Mouse (Mus musculus): Measurements from ENCODE around the gene Gstm7. TPM values are rescaled to one million over a fixed set of nuclear protein-coding genes. Genes with fewer than 3 reads are reported as not detected.
"Not testable (repeated sequence)": the region's sequence is repeated elsewhere in the genome, so short reads cannot be mapped to it uniquely, and the experiment has no call there.

The Gstm7 gene
- total RNA-seq, 1 experiment: 1.6 TPM

GRCm38 (mm10) chr3:107965592-107965991, 34.0 kb upstream of the Gstm7 start:
- Histone ChIP-seq H3K27ac (ENCODE audit: insufficient read depth, low read depth, low read length, poor library complexity, severe bottlenecking) (no peak overlapping the region), H3K9ac (ENCODE audit: insufficient read depth, low read depth, low read length, poor library complexity, severe bottlenecking) (no peak overlapping the region), H3K4me1 (ENCODE audit: control insufficient read depth in 2 of 2, insufficient read depth in 2 of 2, low read length in 2 of 2, poor library complexity in 1 of 2) (peaks cover 9 to 32% of the 10 kb centered on the region in 2 experiments), H3K4me3 (ENCODE audit: insufficient read depth in 1 of 2, low read depth in 1 of 2, low read length in 2 of 2, poor library complexity in 1 of 2, severe bottlenecking in 1 of 2) (no peak overlapping the region), H3K36me3 (ENCODE audit: control insufficient read depth, insufficient read depth, low read length, poor library complexity, severe bottlenecking) (no peaks in the 10 kb centered on the region), H3K9me3 (ENCODE audit: control insufficient read depth, insufficient read depth, low read depth, low read length) (no peaks in the 10 kb centered on the region)
- no peak for DNase-seq (ENCODE audit: low read depth, low spot score)
- TF ChIP-seq ZC3H11A (IDR thresholded peaks at IDR 0.05; ENCODE audit: borderline replicate concordance, low read depth, low read length): no peak
- TF ChIP-seq CHD2 (IDR thresholded peaks at IDR 0.05; ENCODE audit: low read depth, low read length): no peak
- TF ChIP-seq MAFK (IDR thresholded peaks at IDR 0.05; ENCODE audit: insufficient read depth, low read depth, low read length): no peak
- no peak for TF ChIP-seq HCFC1 (IDR thresholded peaks at IDR 0.05; ENCODE audit: borderline replicate concordance, insufficient read depth, low read length)
- no peak for TF ChIP-seq ZNF384 (IDR thresholded peaks at IDR 0.05; ENCODE audit: low read depth, low read length)
- in situ Hi-C loops (cut with MboI; ENCODE audit: low sequenced_read_pairs in 2 of 2, unreplicated experiment in 2 of 2): no loop called here

- in situ Hi-C loops (cut with MboI; ENCODE audit: low sequenced_read_pairs in 2 of 2, unreplicated experiment in 2 of 2): no loop called here
- H3K9ac ChIP-seq (ENCODE audit: insufficient read depth, low read depth, low read length, poor library complexity, severe bottlenecking): no peak overlapping the region
- no peaks in the 10 kb centered on the region for H3K36me3 ChIP-seq (ENCODE audit: control insufficient read depth, insufficient read depth, low read length, poor library complexity, severe bottlenecking)
- H3K4me3 ChIP-seq (ENCODE audit: insufficient read depth in 1 of 2, low read depth in 1 of 2, low read length in 2 of 2, poor library complexity in 1 of 2, severe bottlenecking in 1 of 2): no peak overlapping the region
- peaks cover 9 to 32% of the 10 kb centered on the region in 2 experiments for H3K4me1 ChIP-seq (ENCODE audit: control insufficient read depth in 2 of 2, insufficient read depth in 2 of 2, low read length in 2 of 2, poor library complexity in 1 of 2)
- H3K27ac ChIP-seq (ENCODE audit: insufficient read depth, low read depth, low read length, poor library complexity, severe bottlenecking): peak overlapping the region; percentile 57
- DNase-seq (ENCODE audit: low read depth, low spot score): no peak
- H3K9me3 ChIP-seq (ENCODE audit: control insufficient read depth, insufficient read depth, low read depth, low read length): no peaks in the 10 kb centered on the region
- TF ChIP-seq ZC3H11A (IDR thresholded peaks at IDR 0.05; ENCODE audit: borderline replicate concordance, low read depth, low read length) (no peak), MAFK (IDR thresholded peaks at IDR 0.05; ENCODE audit: insufficient read depth, low read depth, low read length) (peak; percentile 84)
Observed at GRCm38 (mm10) chr3:107964656-107965308, 33.2 kb upstream of the Gstm7 start.

GRCm38 (mm10) chr3:107964026-107964425, 32.4 kb upstream of the Gstm7 start:
- Histone ChIP-seq H3K27ac (ENCODE audit: insufficient read depth, low read depth, low read length, poor library complexity, severe bottlenecking) (peak overlapping the region; percentile 44), H3K9me3 (ENCODE audit: control insufficient read depth, insufficient read depth, low read depth, low read length) (no peaks in the 10 kb centered on the region), H3K4me1 (ENCODE audit: control insufficient read depth in 2 of 2, insufficient read depth in 2 of 2, low read length in 2 of 2, poor library complexity in 1 of 2) (peaks cover 9 to 31% of the 10 kb centered on the region in 2 experiments), H3K36me3 (ENCODE audit: control insufficient read depth, insufficient read depth, low read length, poor library complexity, severe bottlenecking) (no peaks in the 10 kb centered on the region), H3K4me3 (ENCODE audit: insufficient read depth in 1 of 2, low read depth in 1 of 2, low read length in 2 of 2, poor library complexity in 1 of 2, severe bottlenecking in 1 of 2) (no peak overlapping the region), H3K9ac (ENCODE audit: insufficient read depth, low read depth, low read length, poor library complexity, severe bottlenecking) (0 out of 2 replicates have a peak overlapping the region, but pooled peaks have one; percentile 7)
- no peak for DNase-seq (ENCODE audit: low read depth, low spot score)
- TF ChIP-seq MAFK (IDR thresholded peaks at IDR 0.05; ENCODE audit: insufficient read depth, low read depth, low read length) (no peak), ZC3H11A (IDR thresholded peaks at IDR 0.05; ENCODE audit: borderline replicate concordance, low read depth, low read length) (no peak), CHD2 (IDR thresholded peaks at IDR 0.05; ENCODE audit: low read depth, low read length) (no peak), HCFC1 (IDR thresholded peaks at IDR 0.05; ENCODE audit: borderline replicate concordance, insufficient read depth, low read length) (no peak), ZNF384 (IDR thresholded peaks at IDR 0.05; ENCODE audit: low read depth, low read length) (no peak)
- in situ Hi-C loops (cut with MboI; ENCODE audit: low sequenced_read_pairs in 2 of 2, unreplicated experiment in 2 of 2): no loop called here

- in situ Hi-C loops (cut with MboI; ENCODE audit: low sequenced_read_pairs in 2 of 2, unreplicated experiment in 2 of 2): not testable (repeated sequence)
- H3K4me1 ChIP-seq (ENCODE audit: control insufficient read depth in 2 of 2, insufficient read depth in 2 of 2, low read length in 2 of 2, poor library complexity in 1 of 2): peaks cover 2 to 13% of the 10 kb centered on the region in 2 experiments; a peak in 1 of 4 replicates
Observed at GRCm38 (mm10) chr3:107955260-107955659, 23.6 kb upstream of the Gstm7 start.

GRCm38 (mm10) chr3:107953906-107954305, 22.3 kb upstream of the Gstm7 start:
- Histone ChIP-seq H3K4me1 (ENCODE audit: control insufficient read depth in 2 of 2, insufficient read depth in 2 of 2, low read length in 2 of 2, poor library complexity in 1 of 2) (peaks cover 2 to 11% of the 10 kb centered on the region in 2 experiments; a peak in 1 of 4 replicates), H3K9ac (ENCODE audit: insufficient read depth, low read depth, low read length, poor library complexity, severe bottlenecking) (no peak overlapping the region), H3K27ac (ENCODE audit: insufficient read depth, low read depth, low read length, poor library complexity, severe bottlenecking) (no peak overlapping the region), H3K36me3 (ENCODE audit: control insufficient read depth, insufficient read depth, low read length, poor library complexity, severe bottlenecking) (no peaks in the 10 kb centered on the region), H3K9me3 (ENCODE audit: control insufficient read depth, insufficient read depth, low read depth, low read length) (no peaks in the 10 kb centered on the region), H3K4me3 (ENCODE audit: insufficient read depth in 1 of 2, low read depth in 1 of 2, low read length in 2 of 2, poor library complexity in 1 of 2, severe bottlenecking in 1 of 2) (no peak overlapping the region)
- no peak for DNase-seq (ENCODE audit: low read depth, low spot score)
- TF ChIP-seq CHD2 (IDR thresholded peaks at IDR 0.05; ENCODE audit: low read depth, low read length) (no peak), HCFC1 (IDR thresholded peaks at IDR 0.05; ENCODE audit: borderline replicate concordance, insufficient read depth, low read length) (no peak), MAFK (IDR thresholded peaks at IDR 0.05; ENCODE audit: insufficient read depth, low read depth, low read length) (no peak), ZC3H11A (IDR thresholded peaks at IDR 0.05; ENCODE audit: borderline replicate concordance, low read depth, low read length) (no peak), ZNF384 (IDR thresholded peaks at IDR 0.05; ENCODE audit: low read depth, low read length) (no peak)
- in situ Hi-C loops (cut with MboI; ENCODE audit: low sequenced_read_pairs in 2 of 2, unreplicated experiment in 2 of 2): no loop called here

More at GRCm38 (mm10) chr3:107955260-107955659, 23.6 kb upstream of the Gstm7 start:
- not testable (repeated sequence) for H3K27ac ChIP-seq (ENCODE audit: insufficient read depth, low read depth, low read length, poor library complexity, severe bottlenecking); H3K9me3 ChIP-seq (ENCODE audit: control insufficient read depth, insufficient read depth, low read depth, low read length); H3K36me3 ChIP-seq (ENCODE audit: control insufficient read depth, insufficient read depth, low read length, poor library complexity, severe bottlenecking); DNase-seq (ENCODE audit: low read depth, low spot score)
- Histone ChIP-seq H3K9ac (ENCODE audit: insufficient read depth, low read depth, low read length, poor library complexity, severe bottlenecking) (peak overlapping the region; percentile 57), H3K4me3 (ENCODE audit: insufficient read depth in 1 of 2, low read depth in 1 of 2, low read length in 2 of 2, poor library complexity in 1 of 2, severe bottlenecking in 1 of 2) (peak overlapping the region; percentile 49 to 53)
